Mouse (Mus musculus) thymus, adult 2 months (tissue): ENCODE results near the gene Ntf3. TPM values are rescaled to one million over a fixed set of nuclear protein-coding genes. Genes with fewer than 3 reads are reported as not detected.

Experiments
- DNase-seq: peaks from one replicate; pipeline ENCODE4 v3.0.0; 2021
- H3K27ac ChIP-seq: fragments of 200-500 bp; 2 replicates; pipeline ENCODE4 v1.5.1; 2012; ENCODE audit warnings: low read length, control low read depth; ENCODE audit not compliant: control insufficient read depth, insufficient read depth
- H3K27me3 ChIP-seq: fragments of 200-500 bp; 2 replicates; pipeline ENCODE4 v1.6.1; 2012; ENCODE audit warnings: mild to moderate bottlenecking, low read length, moderate library complexity, mixed read lengths; ENCODE audit not compliant: control insufficient read depth, insufficient read depth
- H3K36me3 ChIP-seq: fragments of 200-500 bp; 2 replicates; pipeline ENCODE4 v1.6.1; 2012; ENCODE audit warnings: mild to moderate bottlenecking, low read length, moderate library complexity; ENCODE audit not compliant: control insufficient read depth, insufficient read depth
- H3K4me1 ChIP-seq: fragments of 200-500 bp; replicated peaks from 2 replicates; pipeline ENCODE4 v1.6.1; 2012; ENCODE audit warnings: low read length; ENCODE audit not compliant: control insufficient read depth, insufficient read depth
- H3K4me3 ChIP-seq: fragments of 200-500 bp; 2 replicates; pipeline ENCODE4 v1.5.1; 2012; ENCODE audit warnings: mild to moderate bottlenecking, low read length, control low read depth, moderate library complexity; ENCODE audit not compliant: control insufficient read depth, insufficient read depth
- CTCF ChIP-seq: fragments of 200-500 bp; IDR thresholded peaks from 2 replicates; pipeline ENCODE4 v1.5.1; 2012; ENCODE audit warnings: mild to moderate bottlenecking, control low read depth, low read length, moderate library complexity, borderline replicate concordance; ENCODE audit not compliant: control insufficient read depth, poor library complexity, insufficient read depth; ENCODE audit errors: extremely low read depth
- POLR2A ChIP-seq: fragments of 200-500 bp; IDR thresholded peaks from 2 replicates; pipeline ENCODE4 v1.6.1; 2012; ENCODE audit warnings: mild to moderate bottlenecking, low read length, control low read depth, moderate library complexity; ENCODE audit not compliant: control insufficient read depth, poor library complexity, insufficient read depth; ENCODE audit errors: extremely low read depth
- WGBS: fragments of 180-500 bp; shearing (Covaris S2); methylation state at CpG from one replicate; pipeline ENCODE4 v1.1.7; 2018; 5-methylcytosine and 5-hydroxymethylcytosine counted together
- polyA plus RNA-seq: library from polyadenylated mRNA; depleted of rRNA; stranded (reverse); fragments of >200 nt; gene quantifications from 2 replicates; pipeline ENCODE4 v1.2.3, GENCODE M21; 2012

Ntf3 gene
- polyA plus RNA-seq, 1 experiment, result 0.40 TPM

GRCm38 (mm10) chr6:126160067-126160411, 6.7 kb downstream of the Ntf3 start:
- no peak for TF ChIP-seq POLR2A
- TF ChIP-seq CTCF, result no peak
- H3K4me3 ChIP-seq, result no peak overlapping the region
- H3K36me3 ChIP-seq, result no peaks in the 10 kb centered on the region
- H3K4me1 ChIP-seq, result no peaks in the 10 kb centered on the region
- DNase-seq, result no peak
- WGBS, result 68% methylated on average over 5 of the region's 5 CpGs
- H3K27ac ChIP-seq, result no peak overlapping the region
- no peaks in the 10 kb centered on the region; the same call in 1 of the 2 replicates for H3K27me3 ChIP-seq

DNA sequence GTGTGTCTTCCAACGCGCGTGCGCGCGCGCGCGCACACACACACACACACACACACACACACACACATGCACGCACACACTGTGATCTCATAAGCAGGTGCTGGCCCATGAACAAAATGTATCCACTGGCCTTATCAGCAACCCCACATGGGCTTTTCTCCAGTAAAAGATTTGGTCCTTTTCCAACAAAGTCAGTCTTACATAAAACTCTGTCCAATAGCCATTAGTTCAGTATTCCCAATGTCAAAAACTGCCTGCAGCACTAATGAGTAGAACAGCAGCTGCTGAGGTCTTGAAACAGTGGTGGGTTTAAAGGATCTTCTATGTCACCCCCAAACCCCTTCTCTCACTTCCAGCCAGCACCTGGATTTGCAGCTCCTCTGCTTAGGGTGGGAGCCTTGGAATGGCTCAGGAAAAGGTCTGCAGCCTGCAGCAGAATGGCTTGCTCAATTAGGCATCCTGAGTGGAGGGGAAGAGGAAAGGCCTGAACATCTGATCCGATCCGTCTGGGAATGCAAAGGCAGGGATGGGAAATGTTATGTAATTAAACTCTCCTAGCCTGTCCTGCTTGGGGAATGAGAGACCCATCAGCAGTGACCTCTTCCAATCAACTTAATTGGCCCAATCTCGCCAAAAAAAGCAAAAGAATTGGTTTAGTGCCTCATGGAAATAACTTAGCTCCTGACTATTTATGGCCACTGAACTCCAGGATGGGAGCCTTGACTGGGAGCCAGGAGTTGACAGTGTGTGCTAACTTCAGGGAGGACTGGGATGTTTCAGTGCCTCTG, 7.2 kb downstream of the Ntf3 start:
- WGBS, result 89% methylated on average over 13 of the region's 13 CpGs
- no peak for DNase-seq
- H3K27ac ChIP-seq, result no peak overlapping the region
- TF ChIP-seq CTCF, result no peak
- no peak for TF ChIP-seq POLR2A
- no peaks in the 10 kb centered on the region for H3K36me3 ChIP-seq
- H3K4me3 ChIP-seq, result no peak overlapping the region
- no peaks in the 10 kb centered on the region for H3K4me1 ChIP-seq
- no peaks in the 10 kb centered on the region; the same call in 1 of the 2 replicates for H3K27me3 ChIP-seq

GRCm38 (mm10) chr6:126155928-126156327, 10.8 kb downstream of the Ntf3 start:
- no peaks in the 10 kb centered on the region for H3K4me1 ChIP-seq
- WGBS, result 97% methylated on average over 2 of the region's 2 CpGs
- DNase-seq, result no peak
- no peaks in the 10 kb centered on the region for H3K36me3 ChIP-seq
- H3K27ac ChIP-seq, result no peak overlapping the region
- no peaks in the 10 kb centered on the region for H3K27me3 ChIP-seq
- TF ChIP-seq CTCF, result no peak
- TF ChIP-seq POLR2A, result no peak
- H3K4me3 ChIP-seq, result no peak overlapping the region

DNA sequence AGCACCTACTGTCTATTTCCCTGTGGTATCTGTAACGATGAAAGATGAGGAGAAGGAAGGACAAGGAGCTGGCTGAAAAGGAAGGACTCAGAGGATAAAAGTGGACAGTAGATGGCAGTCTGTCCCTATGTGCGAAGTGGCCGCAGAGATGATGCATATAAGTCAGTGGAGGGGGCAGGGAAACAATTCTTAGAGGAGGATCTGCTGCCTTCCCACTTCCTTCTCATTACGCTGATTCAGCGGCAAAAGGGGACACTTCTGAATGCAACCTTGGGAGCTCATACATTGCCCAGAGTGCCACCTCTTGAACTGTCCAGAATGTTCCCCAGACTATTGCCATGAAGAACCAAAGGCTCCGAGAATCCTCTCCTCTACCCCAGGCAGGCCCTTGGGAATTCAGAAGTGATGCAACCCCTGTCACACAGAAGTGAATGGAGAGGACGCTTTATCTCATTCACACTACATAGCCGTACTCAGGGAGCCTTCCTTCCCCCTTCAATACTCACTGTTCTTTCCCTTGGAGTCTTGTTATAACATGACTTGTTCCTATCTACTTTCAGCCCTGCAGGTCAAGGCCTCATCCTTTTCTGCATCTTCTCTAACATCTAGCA, 12.2 kb downstream of the Ntf3 start:
- WGBS, result 37% methylated on average over 8 of the region's 8 CpGs
- Histone ChIP-seq H3K27ac (no peak overlapping the region), H3K4me1 (no peaks in the 10 kb centered on the region), H3K27me3 (no peaks in the 10 kb centered on the region), H3K4me3 (no peak overlapping the region), H3K36me3 (no peaks in the 10 kb centered on the region)
- TF ChIP-seq POLR2A (no peak), CTCF (no peak)
- no peak for DNase-seq

DNA sequence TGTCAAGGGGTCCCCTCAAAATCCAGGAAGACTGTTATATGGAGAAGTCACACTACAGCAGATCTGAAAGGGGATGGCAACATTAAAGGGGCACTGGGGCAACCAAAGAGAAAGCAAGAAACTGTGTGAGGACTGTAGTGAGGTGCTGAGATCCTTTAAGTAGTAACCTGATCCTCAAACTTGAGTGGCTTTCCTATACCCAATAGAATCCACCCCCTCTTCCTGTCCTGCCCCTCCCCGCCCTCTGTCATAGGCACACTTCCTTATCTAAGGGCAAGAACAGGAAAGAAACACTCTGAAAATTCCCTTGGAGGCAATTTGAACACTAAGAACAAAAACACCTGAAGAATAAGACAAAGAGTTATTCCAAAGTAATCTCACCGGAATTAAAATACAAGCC, 13.6 kb downstream of the Ntf3 start:
- no peaks in the 10 kb centered on the region for H3K27me3 ChIP-seq
- TF ChIP-seq CTCF (no peak), POLR2A (no peak)
- H3K4me3 ChIP-seq, result no peak overlapping the region
- DNase-seq, result no peak
- H3K36me3 ChIP-seq, result no peaks in the 10 kb centered on the region
- H3K4me1 ChIP-seq, result no peaks in the 10 kb centered on the region
- H3K27ac ChIP-seq, result no peak overlapping the region
- WGBS, result 45% methylated on average over 2 of the region's 2 CpGs

DNA sequence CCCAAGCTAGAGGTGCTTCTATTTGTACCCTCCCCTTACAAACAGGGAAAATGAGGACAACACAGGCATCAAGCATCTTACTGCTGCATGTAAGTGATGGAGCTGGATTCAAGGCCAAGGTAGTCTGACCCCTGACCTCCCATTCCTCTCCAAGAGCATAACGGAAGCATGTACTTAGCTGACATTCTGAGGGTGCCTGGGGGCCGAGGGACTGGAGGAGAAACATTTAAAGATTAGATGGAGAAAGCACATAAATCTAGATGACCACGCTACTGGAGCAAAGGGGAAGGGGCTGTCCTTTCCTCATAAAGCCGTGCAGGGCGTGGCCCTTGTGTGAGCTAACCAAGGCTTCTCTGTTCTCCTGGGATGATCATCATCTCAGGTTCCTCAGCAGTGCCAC, 23.1 kb downstream of the Ntf3 start:
- WGBS, result 85% methylated on average over 5 of the region's 5 CpGs
- H3K4me1 ChIP-seq, result no peaks in the 10 kb centered on the region
- DNase-seq, result no peak
- TF ChIP-seq CTCF (no peak), POLR2A (no peak)
- no peaks in the 10 kb centered on the region for H3K27me3 ChIP-seq
- H3K36me3 ChIP-seq, result no peaks in the 10 kb centered on the region
- H3K4me3 ChIP-seq, result no peak overlapping the region
- no peak overlapping the region for H3K27ac ChIP-seq

DNA sequence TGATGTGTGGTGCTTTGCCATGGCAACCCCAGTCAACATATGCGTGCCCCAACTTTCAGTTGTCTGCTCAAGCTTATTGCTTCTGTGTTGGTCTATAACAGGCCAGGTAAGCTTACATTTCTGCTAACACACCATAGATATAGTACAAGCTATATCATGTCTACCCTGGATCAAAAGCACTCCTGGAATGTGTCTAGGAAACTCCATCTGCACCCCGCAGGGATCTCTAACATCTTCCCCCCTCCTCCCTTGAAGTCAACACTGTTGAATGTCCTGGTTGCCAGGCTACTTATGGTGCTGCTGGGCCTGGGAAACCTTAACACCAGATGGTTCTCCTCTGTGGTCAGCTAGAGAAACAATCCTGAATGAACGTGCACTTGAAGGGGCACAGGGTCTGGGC, 24.0 kb downstream of the Ntf3 start:
- no peaks in the 10 kb centered on the region for H3K36me3 ChIP-seq
- no peak for DNase-seq
- no peak for TF ChIP-seq CTCF
- no peak for TF ChIP-seq POLR2A
- no peak overlapping the region for H3K4me3 ChIP-seq
- 84% methylated on average over 3 of the region's 3 CpGs for WGBS
- no peak overlapping the region for H3K27ac ChIP-seq
- no peaks in the 10 kb centered on the region for H3K4me1 ChIP-seq
- H3K27me3 ChIP-seq, result no peaks in the 10 kb centered on the region
